ENCODE assay signal across 8 mouse cellular contexts in the genomic region with DNA sequence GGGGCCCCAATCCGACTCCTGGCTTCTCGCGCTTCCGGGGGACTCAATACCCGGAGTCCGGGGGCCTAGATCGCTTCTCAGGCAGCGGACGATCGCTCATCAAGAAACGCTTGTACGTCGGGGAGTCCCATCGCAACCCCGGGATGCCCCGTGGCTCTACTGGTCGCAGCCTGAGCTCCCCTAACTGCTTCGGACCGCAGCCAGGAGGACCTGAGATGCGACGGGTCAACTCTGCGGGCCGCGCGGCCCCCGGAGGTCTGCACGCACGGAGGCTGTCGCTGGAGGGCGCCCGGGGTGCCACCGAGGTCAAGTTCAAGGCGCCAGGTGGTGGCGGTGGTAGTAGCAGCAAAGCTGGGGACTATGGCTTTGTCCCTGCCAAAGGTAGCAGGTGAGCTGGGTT. TPM values are rescaled to one million over a fixed set of nuclear protein-coding genes. Genes with fewer than 3 reads are reported as not detected.
DNase-seq lines count a peak whose midpoint lies in the region; ATAC-seq and TF ChIP-seq lines count a peak whose summit lies in the region.
"Had no signal": no experiment of that assay in that cellular context is flagged by ENCODE, and none has a peak within 500 bp of the region (broad histone marks: within the 10 kb centered on the region; RNA-seq: fewer than 3 reads in every experiment).

No protein-coding gene starts in this region.

- no peak overlapping the region for H3K27ac ChIP-seq in lung, embryonic 15.5 days
- no peak overlapping the region for H3K27ac ChIP-seq in forebrain, postnatal 0 days (ENCODE audit: low read depth, low read length)
- no peak overlapping the region for H3K27ac ChIP-seq in limb, embryonic 11.5 days (replicated peaks; ENCODE audit: low read depth, low read length)
- no peak overlapping the region for H3K27ac ChIP-seq in small intestine, adult 2 months (ENCODE audit: insufficient read depth, low read depth, low read length)

- H3K4me2 ChIP-seq in lung, embryonic 15.5 days, result peak overlapping the region; percentile 35
- H3K4me2 ChIP-seq in forebrain, postnatal 0 days (ENCODE audit: low read depth), result peak overlapping the region; percentile 10; the same call in 1 of the 2 replicates
- peak overlapping the region; percentile 35 for H3K4me2 ChIP-seq in limb, embryonic 11.5 days (ENCODE audit: low read depth, severe bottlenecking)

- H3K4me1 ChIP-seq in lung, embryonic 15.5 days, result peaks cover 39% of the 10 kb centered on the region
- H3K4me1 ChIP-seq in forebrain, postnatal 0 days (ENCODE audit: insufficient read depth), result no peaks in the 10 kb centered on the region
- H3K4me1 ChIP-seq in limb, embryonic 11.5 days (ENCODE audit: control insufficient read depth, insufficient read depth, low read length), result peaks cover 4% of the 10 kb centered on the region; the same call in 1 of the 2 replicates
- H3K4me1 ChIP-seq in small intestine, adult 2 months (ENCODE audit: control insufficient read depth, insufficient read depth, insufficient read length, low read length), result peaks cover 15% of the 10 kb centered on the region

- no peak for TF ChIP-seq POLR2A in small intestine, adult 2 months (IDR thresholded peaks at IDR 0.05; ENCODE audit: low read depth, low read length)

- H3K36me3 ChIP-seq in lung, embryonic 15.5 days, result no peaks in the 10 kb centered on the region
- no peaks in the 10 kb centered on the region for H3K36me3 ChIP-seq in forebrain, postnatal 0 days (ENCODE audit: insufficient read depth)
- no peaks in the 10 kb centered on the region for H3K36me3 ChIP-seq in limb, embryonic 11.5 days (ENCODE audit: control insufficient read depth, insufficient read depth, low read length)
- peaks cover 41% of the 10 kb centered on the region for H3K36me3 ChIP-seq in small intestine, adult 2 months (ENCODE audit: control insufficient read depth, insufficient read depth, low read length)

- H3K27me3 ChIP-seq in lung, embryonic 15.5 days, result peaks cover 38% of the 10 kb centered on the region
- H3K27me3 ChIP-seq in forebrain, postnatal 0 days (ENCODE audit: insufficient read depth, low read length), result peaks cover 11% of the 10 kb centered on the region
- peaks cover 38% of the 10 kb centered on the region for H3K27me3 ChIP-seq in limb, embryonic 11.5 days (ENCODE audit: control insufficient read depth, insufficient read depth, low read length)
- no peaks in the 10 kb centered on the region for H3K27me3 ChIP-seq in small intestine, adult 2 months (ENCODE audit: control insufficient read depth, insufficient read depth, low read length)

- 0 out of 2 replicates have a peak, but pooled peaks have one; percentile 4 for TF ChIP-seq CTCF in forebrain, postnatal 0 days (IDR thresholded peaks at IDR 0.05; ENCODE audit: low read depth)
- no peak for TF ChIP-seq CTCF in small intestine, adult 2 months (IDR thresholded peaks at IDR 0.05; ENCODE audit: extremely low read depth, insufficient read length, insufficient replicate concordance, low read depth, low read length)

- no peak for ATAC-seq in lung, embryonic 15.5 days (ENCODE audit: borderline replicate concordance, extremely low read depth, low FRiP score, low TSS enrichment)
- ATAC-seq in forebrain, postnatal 0 days, result no peak
- ATAC-seq in limb, embryonic 11.5 days (ENCODE audit: insufficient number of reproducible peaks, low FRiP score, low TSS enrichment, low read depth), result no peak

- H3K9me3 ChIP-seq in lung, embryonic 15.5 days, result no peaks in the 10 kb centered on the region
- no peaks in the 10 kb centered on the region for H3K9me3 ChIP-seq in forebrain, postnatal 0 days (ENCODE audit: low read length)
- no peaks in the 10 kb centered on the region for H3K9me3 ChIP-seq in limb, embryonic 11.5 days (ENCODE audit: control insufficient read depth, low read length)

- no peak overlapping the region for H3K9ac ChIP-seq in lung, embryonic 15.5 days
- H3K9ac ChIP-seq in forebrain, postnatal 0 days, result no peak overlapping the region
- no peak overlapping the region; the same call in 1 of the 2 replicates for H3K9ac ChIP-seq in limb, embryonic 11.5 days (ENCODE audit: low read length)

- no peak overlapping the region; the same call in 1 of the 2 replicates for H3K4me3 ChIP-seq in lung, embryonic 15.5 days
- H3K4me3 ChIP-seq in forebrain, postnatal 0 days (ENCODE audit: low read depth, low read length), result no peak overlapping the region
- peak overlapping the region; percentile 18 for H3K4me3 ChIP-seq in limb, embryonic 11.5 days (ENCODE audit: low read depth, low read length)
- H3K4me3 ChIP-seq in small intestine, adult 2 months (ENCODE audit: low read depth, low read length), result peak overlapping the region; percentile 51
- H3K4me3 ChIP-seq: myocyte had no signal

- 16% methylated on average over 34 of the region's 34 CpGs for WGBS in lung, embryonic 15.5 days
- WGBS in forebrain, postnatal 0 days, result 15% methylated on average over 34 of the region's 34 CpGs
- WGBS in limb, embryonic 11.5 days, result 6% methylated on average over 34 of the region's 34 CpGs
- WGBS in small intestine, adult 2 months, result 73% methylated on average over 34 of the region's 34 CpGs

- DNase-seq in lung, postnatal 25 days (ENCODE audit: low spot score), result no peak
- no peak for DNase-seq in forebrain, postnatal 0 days
- DNase-seq in limb, embryonic 11.5 days (ENCODE audit: low spot score), result peak; percentile 54
- no peak for DNase-seq in right cerebral cortex, postnatal 14 days
- no peak for DNase-seq in right cerebral cortex, adult 2 months (ENCODE audit: low spot score in 2 of 2)

RNA-seq across cellular contexts. Expression of gene 1700001C19Rik, which starts 31.3 kb away (rescaled TPM):
- 0.14 and 0.45 TPM in 2 replicates for polyA plus RNA-seq in lung, embryonic 15.5 days (2015; fragmentation: Nextera tagmentation; extraction: Ambion mirVana)
- 0.14 and 0.31 TPM in 2 replicates for total RNA-seq in forebrain, postnatal 0 days (2014; rRNA removed)
- polyA plus RNA-seq in forebrain, postnatal 0 days (2015; fragmentation: Nextera tagmentation; extraction: Ambion mirVana), result 0.33 and 0.35 TPM in 2 replicates
- 0.12 TPM in 1 of 2 replicates, not detected in the other for polyA plus RNA-seq in limb, embryonic 11.5 days (2014; fragmentation: Nextera tagmentation; extraction: Ambion mirVana)
- 0.08 TPM in 1 of 2 replicates, not detected in the other for polyA plus RNA-seq in small intestine, adult 2 months (2012; rRNA removed)
- polyA plus RNA-seq: myocyte had no signal

RNA-seq across cellular contexts. Expression of gene AI661453, which starts 32.1 kb away (rescaled TPM):
- polyA plus RNA-seq in lung, embryonic 15.5 days (2015; fragmentation: Nextera tagmentation; extraction: Ambion mirVana), result 2.0 and 2.4 TPM in 2 replicates
- total RNA-seq in forebrain, postnatal 0 days (2014; rRNA removed), result 0.05 and 0.08 TPM in 2 replicates
- 0.22 TPM in 1 of 2 replicates, not detected in the other for polyA plus RNA-seq in forebrain, postnatal 0 days (2015; fragmentation: Nextera tagmentation; extraction: Ambion mirVana)
- polyA plus RNA-seq in limb, embryonic 11.5 days (2014; fragmentation: Nextera tagmentation; extraction: Ambion mirVana), result 0.41 and 0.74 TPM in 2 replicates
- 21.8 and 27.3 TPM in 2 replicates for polyA plus RNA-seq in small intestine, adult 2 months (2012; rRNA removed)

RNA-seq across cellular contexts. Expression of gene Taf8, which starts 33.6 kb away (rescaled TPM):
- 25.6 and 32.3 TPM in 2 replicates for polyA plus RNA-seq in lung, embryonic 15.5 days (2015; fragmentation: Nextera tagmentation; extraction: Ambion mirVana)
- 17.4 and 17.9 TPM in 2 replicates for total RNA-seq in forebrain, postnatal 0 days (2014; rRNA removed)
- 8.8 and 10.8 TPM in 2 replicates for polyA plus RNA-seq in forebrain, postnatal 0 days (2015; fragmentation: Nextera tagmentation; extraction: Ambion mirVana)
- 30.4 and 33.7 TPM in 2 replicates for polyA plus RNA-seq in limb, embryonic 11.5 days (2014; fragmentation: Nextera tagmentation; extraction: Ambion mirVana)
- polyA plus RNA-seq in small intestine, adult 2 months (2012; rRNA removed), result 6.2 and 13.3 TPM in 2 replicates

RNA-seq across cellular contexts. Expression of gene Ccnd3, which starts 36.4 kb away (rescaled TPM):
- polyA plus RNA-seq in lung, embryonic 15.5 days (2015; fragmentation: Nextera tagmentation; extraction: Ambion mirVana), result 286 and 294 TPM in 2 replicates
- 26.3 and 42.6 TPM in 2 replicates for total RNA-seq in forebrain, postnatal 0 days (2014; rRNA removed)
- polyA plus RNA-seq in forebrain, postnatal 0 days (2015; fragmentation: Nextera tagmentation; extraction: Ambion mirVana), result 54.0 and 59.6 TPM in 2 replicates
- 345 and 350 TPM in 2 replicates for polyA plus RNA-seq in limb, embryonic 11.5 days (2014; fragmentation: Nextera tagmentation; extraction: Ambion mirVana)
- polyA plus RNA-seq in small intestine, adult 2 months (2012; rRNA removed), result 49.9 and 54.9 TPM in 2 replicates

Comparison
In these comparisons a context has a peak if more than half of its experiments do, and no peak if none do; other contexts are left out.
1. H3K4me3 ChIP-seq: peak in limb, embryonic 11.5 days (single experiment) and small intestine, adult 2 months (single experiment); none in lung, embryonic 15.5 days (single experiment) and forebrain, postnatal 0 days (single experiment).
2. Peak in every context shown above with its lines, with median percentiles within 50 percentile points of each other: H3K4me2 ChIP-seq.